Mouse (Mus musculus) CH12.LX (cell line): ENCODE measurements around the gene Pkdrej. TPM values are rescaled to one million over a fixed set of nuclear protein-coding genes. Genes with fewer than 3 reads are reported as not detected.

Experiments
- DNase-seq: peaks from one replicate; pipeline ENCODE4 v3.0.0-alpha.2; 2013; ENCODE audit errors: extremely low read depth
- H3K27ac ChIP-seq: 2 replicates; pipeline ENCODE4 v1.5.1; 2012; ENCODE audit warnings: low read depth, mild to moderate bottlenecking, control low read depth, moderate library complexity; ENCODE audit not compliant: insufficient read depth
- H3K27me3 ChIP-seq: replicated peaks from 2 replicates; pipeline ENCODE3; 2012; ENCODE audit warnings: inconsistent platforms
- H3K36me3 ChIP-seq, 2 experiments: replicated peaks in 1 of 2; 2 replicates each; pipeline versions ENCODE3 to v1.6.1; 2012; ENCODE audit warnings: inconsistent platforms in 1 of 2, low read length in 1 of 2, mild to moderate bottlenecking in 1 of 2, mixed read lengths in 1 of 2, moderate library complexity in 1 of 2; ENCODE audit not compliant: control insufficient read depth in 1 of 2, insufficient read depth in 1 of 2
- H3K4me1 ChIP-seq, 2 experiments: 2 replicates each; pipeline ENCODE4 v1.6.1; 2012; ENCODE audit warnings: inconsistent platforms in 1 of 2, moderate library complexity in 1 of 2; ENCODE audit not compliant: insufficient read depth in 2 of 2, control insufficient read depth in 1 of 2
- H3K4me2 ChIP-seq: 2 replicates; pipeline ENCODE4 v1.6.1; 2012; ENCODE audit warnings: low read depth, mild to moderate bottlenecking, control low read depth; ENCODE audit not compliant: poor library complexity, insufficient read depth, severe bottlenecking
- H3K4me3 ChIP-seq, 3 experiments: fragments of 150-350 bp in 1 of 3; sonication (generic) in 1 of 3; replicated peaks in 1 of 3; 2 replicates each; pipeline versions ENCODE3 to v1.5.1; 2011 to 2012; ENCODE audit warnings: low read depth in 2 of 3, low read length in 2 of 3, mild to moderate bottlenecking in 2 of 3, moderate library complexity in 2 of 3, control low read depth in 1 of 3, improper control_type of control experiment in 1 of 3, inconsistent platforms in 1 of 3, mixed read lengths in 1 of 3; ENCODE audit not compliant: poor library complexity in 1 of 3
- H3K79me2 ChIP-seq: replicated peaks from 2 replicates; pipeline ENCODE4 v1.6.1; 2012; ENCODE audit warnings: mild to moderate bottlenecking, moderate library complexity; ENCODE audit not compliant: control insufficient read depth, poor library complexity, insufficient read depth, severe bottlenecking; ENCODE audit errors: extremely low read depth
- H3K9ac ChIP-seq: 2 replicates; pipeline ENCODE4 v1.6.1; 2012; ENCODE audit warnings: low read depth, mild to moderate bottlenecking, control low read depth, moderate library complexity; ENCODE audit not compliant: insufficient read depth
- H3K9me3 ChIP-seq: replicated peaks from 2 replicates; pipeline ENCODE3; 2012; ENCODE audit warnings: low read length, inconsistent platforms, mixed read lengths
- CHD1 ChIP-seq: IDR thresholded peaks from 2 replicates; pipeline ENCODE4 v1.6.1; 2012; ENCODE audit warnings: low read depth, low read length, improper control_type of control experiment, inconsistent platforms
- CHD2 ChIP-seq: IDR thresholded peaks from 2 replicates; pipeline ENCODE4 v1.6.1; 2011; ENCODE audit warnings: low read length, improper control_type of control experiment
- E2F4 ChIP-seq: IDR thresholded peaks from 2 replicates; pipeline ENCODE4 v1.6.1; 2011; ENCODE audit warnings: low read depth, low read length, improper control_type of control experiment; ENCODE audit not compliant: insufficient replicate concordance
- EP300 ChIP-seq: IDR thresholded peaks from 2 replicates; pipeline ENCODE4 v1.6.1; 2011; ENCODE audit warnings: low read length, improper control_type of control experiment
- ETS1 ChIP-seq: conservative IDR thresholded peaks from 2 replicates; pipeline ENCODE4 v1.6.1; 2012; ENCODE audit warnings: low read depth, mild to moderate bottlenecking, inconsistent platforms, low read length, improper control_type of control experiment, moderate library complexity
- GABPA ChIP-seq: IDR thresholded peaks from 2 replicates; pipeline ENCODE4 v1.6.1; 2012; ENCODE audit warnings: low read depth, low read length, improper control_type of control experiment, inconsistent platforms; ENCODE audit not compliant: insufficient replicate concordance
- IRF4 ChIP-seq: IDR thresholded peaks from 2 replicates; pipeline ENCODE4 v1.6.1; 2014; ENCODE audit warnings: low read depth, mild to moderate bottlenecking, inconsistent platforms, low read length, improper control_type of control experiment
- JUN ChIP-seq: IDR thresholded peaks from 2 replicates; pipeline ENCODE4 v1.6.1; 2011; ENCODE audit warnings: low read depth, mild to moderate bottlenecking, low read length, improper control_type of control experiment, moderate library complexity; ENCODE audit not compliant: insufficient read depth
- JUND ChIP-seq: conservative IDR thresholded peaks from 2 replicates; pipeline ENCODE4 v1.6.1; 2011; ENCODE audit warnings: low read depth, low read length, improper control_type of control experiment
- POLR2A ChIP-seq: IDR thresholded peaks from 2 replicates; pipeline ENCODE4 v1.6.1; 2011; ENCODE audit warnings: low read depth, mild to moderate bottlenecking, improper control_type of control experiment, low read length
- POLR2AphosphoS2 ChIP-seq: IDR thresholded peaks from 2 replicates; pipeline ENCODE4 v1.6.1; 2011; ENCODE audit warnings: low read depth, low read length, improper control_type of control experiment
- RCOR1 ChIP-seq: conservative IDR thresholded peaks from 2 replicates; pipeline ENCODE4 v1.6.1; 2012; ENCODE audit warnings: low read depth, mild to moderate bottlenecking, inconsistent platforms, low read length, improper control_type of control experiment
- SIN3A ChIP-seq: IDR thresholded peaks from 2 replicates; pipeline ENCODE4 v1.6.1; 2012; ENCODE audit warnings: low read length, improper control_type of control experiment, inconsistent platforms
- UBTF ChIP-seq: IDR thresholded peaks from 2 replicates; pipeline ENCODE4 v1.6.1; 2012; ENCODE audit warnings: low read depth, mild to moderate bottlenecking, inconsistent platforms, low read length, improper control_type of control experiment, moderate library complexity
- ZC3H11A ChIP-seq: IDR thresholded peaks from 2 replicates; pipeline ENCODE4 v1.6.1; 2012; ENCODE audit warnings: low read depth, mild to moderate bottlenecking, inconsistent platforms, low read length, improper control_type of control experiment
- dilution Hi-C: fragments of 300-500 bp; cut with MboI; formaldehyde crosslinking; loops from 2 replicates; pipeline ENCODE4 v1.14.3; 2020; ENCODE audit warnings: low sequenced_read_pairs; ENCODE audit not compliant: extremely low pct_unique_long_range_greater_than_20kb, extremely low pct_ligation_motif_present
- in situ Hi-C: fragments of 300-500 bp; cut with MboI; formaldehyde crosslinking; loops from 3 replicates; pipeline ENCODE4 v1.14.3; 2019; ENCODE audit warnings: low sequenced_read_pairs, low pct_ligation_motif_present, low pct_unique_long_range_greater_than_20kb, mixed read lengths
- polyA plus RNA-seq: library from polyadenylated mRNA; unstranded; fragments of >175 nt; gene quantifications from 2 replicates; pipeline ENCODE4 v1.2.1, GENCODE M21; 2012; ENCODE audit warnings: low read depth; ENCODE audit not compliant: insufficient read length
- total RNA-seq, 2 experiments: library from RNA; depleted of rRNA; stranded (reverse); fragments of 300-350 nt in 1 of 2; fragments of >200 nt in 1 of 2; gene quantifications; 2 replicates each; pipeline ENCODE4 v1.2.3; 2012 to 2014

The Pkdrej gene
- total and polyA plus RNA-seq, 3 experiments: not detected

DNA sequence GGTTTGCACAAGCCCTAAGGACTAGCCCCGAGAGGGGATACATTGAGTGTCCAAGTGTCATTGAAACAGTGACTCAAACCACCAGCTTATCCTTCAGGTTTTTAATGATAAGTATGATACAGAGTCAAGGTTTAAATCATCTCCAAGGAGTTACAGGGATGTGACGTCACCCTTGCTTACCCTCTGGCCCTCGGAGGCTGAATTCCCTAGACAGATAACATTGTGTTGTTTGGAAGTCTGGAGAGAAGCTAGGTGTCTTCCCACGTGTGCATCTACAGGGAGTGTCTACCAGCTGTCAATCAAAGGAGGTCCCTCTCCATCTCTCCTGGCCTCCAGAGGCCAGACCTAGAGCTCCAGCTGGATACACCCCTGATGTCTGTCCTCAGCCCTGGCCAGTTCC is 14.6 kb downstream of the Pkdrej start:
- H3K9me3 ChIP-seq: no peaks in the 10 kb centered on the region
- in situ Hi-C loops (no loop called here), dilution Hi-C loops (no loop called here)
- peaks cover 2% of the 10 kb centered on the region for H3K27me3 ChIP-seq
- TF ChIP-seq UBTF (no peak), GABPA (no peak), IRF4 (no peak), CHD1 (no peak), ETS1 (no peak), POLR2AphosphoS2 (no peak), ZC3H11A (no peak), POLR2A (no peak), E2F4 (no peak), RCOR1 (no peak), EP300 (no peak), CHD2 (no peak)
- H3K9ac ChIP-seq: no peak overlapping the region
- H3K4me3 ChIP-seq: no peak overlapping the region
- H3K79me2 ChIP-seq: no peaks in the 10 kb centered on the region
- DNase-seq: no peak
- H3K27ac ChIP-seq: no peak overlapping the region
- H3K4me2 ChIP-seq: no peak overlapping the region
- peaks cover 0 to 29% of the 10 kb centered on the region in 2 experiments for H3K36me3 ChIP-seq
- H3K4me1 ChIP-seq: peaks cover 10 to 45% of the 10 kb centered on the region in 2 experiments

DNA sequence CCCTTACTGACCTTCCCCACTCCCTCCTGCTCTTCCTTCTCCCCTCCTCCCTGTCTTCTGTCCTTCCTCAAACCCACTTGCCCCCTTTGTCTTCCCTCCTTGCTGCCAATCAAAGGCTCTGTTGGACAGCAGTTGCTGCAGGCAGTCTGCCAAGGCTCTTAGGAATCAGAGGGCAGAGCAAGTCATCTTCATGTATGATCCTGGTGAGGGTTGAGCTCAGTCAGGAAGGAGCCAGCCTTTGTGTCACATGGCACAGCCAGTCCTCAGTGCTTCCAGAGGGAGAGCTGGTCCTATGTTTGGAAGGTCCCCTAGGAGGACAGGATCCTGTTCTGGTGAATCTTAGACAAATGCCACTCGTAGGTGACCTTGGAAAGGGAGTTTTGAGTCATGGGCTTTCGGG is 18.6 kb downstream of the Pkdrej start:
- peaks cover 0 to 15% of the 10 kb centered on the region in 2 experiments for H3K36me3 ChIP-seq
- no peak overlapping the region for H3K4me3 ChIP-seq
- H3K79me2 ChIP-seq: no peaks in the 10 kb centered on the region
- H3K27ac ChIP-seq: no peak overlapping the region
- no peak overlapping the region for H3K4me2 ChIP-seq
- no peak for TF ChIP-seq JUN
- no peak for TF ChIP-seq SIN3A
- TF ChIP-seq JUND: no peak
- no peak for TF ChIP-seq POLR2AphosphoS2
- TF ChIP-seq, all 38 proteins: peak for 0
- H3K27me3 ChIP-seq: peaks cover 2% of the 10 kb centered on the region
- dilution Hi-C loops: no loop called here
- no peaks in the 10 kb centered on the region for H3K9me3 ChIP-seq
- H3K9ac ChIP-seq: no peak overlapping the region
- in situ Hi-C loops: no loop called here
- no peak for DNase-seq
- peaks cover 6 to 21% of the 10 kb centered on the region in 2 experiments for H3K4me1 ChIP-seq
